Mouse (Mus musculus) testis, adult 2 months (tissue): ENCODE measurements around the gene Efcab11.

ENCODE experiments used
- CTCF ChIP-seq: fragments of 200-500 bp; IDR thresholded peaks from 2 replicates; pipeline ENCODE4 v1.5.1; 2012; ENCODE audit warnings: low read depth, mild to moderate bottlenecking, inconsistent platforms, low read length, moderate library complexity; ENCODE audit not compliant: control insufficient read depth, insufficient read depth, insufficient replicate concordance
- POLR2A ChIP-seq: fragments of 200-500 bp; IDR thresholded peaks from 2 replicates; pipeline ENCODE4 v1.6.1; 2012; ENCODE audit warnings: low read depth, mild to moderate bottlenecking, inconsistent platforms, low read length, moderate library complexity; ENCODE audit not compliant: control insufficient read depth

GRCm38 (mm10) chr12:99654991-99655880 is 229.0 kb downstream of the Efcab11 start:
- TF ChIP-seq CTCF, result no peak
- no peak for TF ChIP-seq POLR2A
